Mouse (Mus musculus) left cerebral cortex, adult 9 months (tissue): ENCODE results near the gene Ptprj.

Experiments used
- DNase-seq, 2 experiments: peaks; one replicate each; pipeline ENCODE4 v3.0.0; 2022; ENCODE audit warnings: low spot score in 2 of 2

The Ptprj gene

GRCm38 (mm10) chr2:90525807-90526206 lies 54.6 kb downstream of the Ptprj start:
- no peak for DNase-seq

GRCm38 (mm10) chr2:90522455-90522854 lies 58.0 kb downstream of the Ptprj start:
- DNase-seq = no peak

GRCm38 (mm10) chr2:90521909-90522308 lies 58.5 kb downstream of the Ptprj start:
- DNase-seq = no peak

GRCm38 (mm10) chr2:90518296-90518695 lies 62.2 kb downstream of the Ptprj start:
- DNase-seq = no peak

GRCm38 (mm10) chr2:90514969-90515368 lies 65.5 kb downstream of the Ptprj start:
- no peak for DNase-seq

GRCm38 (mm10) chr2:90509268-90509667 lies 71.2 kb downstream of the Ptprj start:
- DNase-seq = no peak

GRCm38 (mm10) chr2:90506143-90506542 lies 74.3 kb downstream of the Ptprj start:
- DNase-seq = no peak

- DNase-seq = peak; percentile 51 to 85
These were observed 75.7 kb downstream of the Ptprj start for GRCm38 (mm10) chr2:90504731-90505171.

GRCm38 (mm10) chr2:90503182-90503833 lies 77.1 kb downstream of the Ptprj start:
- no peak for DNase-seq

- DNase-seq = no peak
These were observed 77.7 kb downstream of the Ptprj start for GRCm38 (mm10) chr2:90502738-90503137.

GRCm38 (mm10) chr2:90501708-90502107 lies 78.7 kb downstream of the Ptprj start:
- DNase-seq = no peak

GRCm38 (mm10) chr2:90500892-90501291 lies 79.6 kb downstream of the Ptprj start:
- DNase-seq = no peak

GRCm38 (mm10) chr2:90499002-90499401 lies 81.4 kb downstream of the Ptprj start:
- DNase-seq = peak in 1 of 2 experiments; percentile 55

- DNase-seq = no peak
These were observed 82.9 kb downstream of the Ptprj start for GRCm38 (mm10) chr2:90497551-90497950.

GRCm38 (mm10) chr2:90496680-90497074 lies 83.8 kb downstream of the Ptprj start:
- DNase-seq = no peak

GRCm38 (mm10) chr2:90496012-90496679 lies 84.3 kb downstream of the Ptprj start:
- no peak for DNase-seq

GRCm38 (mm10) chr2:90490279-90491046 lies 90.0 kb downstream of the Ptprj start:
- no peak for DNase-seq

- no peak for DNase-seq
These were observed 90.6 kb downstream of the Ptprj start for GRCm38 (mm10) chr2:90489839-90490238.

- DNase-seq = no peak
These were observed 91.5 kb downstream of the Ptprj start for GRCm38 (mm10) chr2:90488690-90489590.

- DNase-seq = no peak
These were observed 92.8 kb downstream of the Ptprj start for GRCm38 (mm10) chr2:90487471-90488238.

GRCm38 (mm10) chr2:90486226-90486755 lies 94.2 kb downstream of the Ptprj start:
- no peak for DNase-seq
